Mouse (Mus musculus) E14TG2a.4 (cell line): ENCODE measurements around the gene Edn3.

Experiments used
- CTCF ChIP-seq: conservative IDR thresholded peaks from 2 replicates; pipeline ENCODE4 v1.5.1; 2014; ENCODE audit warnings: low read length
- NANOG ChIP-seq: IDR thresholded peaks from 2 replicates; pipeline ENCODE4 v1.6.1; 2014; ENCODE audit warnings: borderline replicate concordance, low read length, mixed read lengths

DNA sequence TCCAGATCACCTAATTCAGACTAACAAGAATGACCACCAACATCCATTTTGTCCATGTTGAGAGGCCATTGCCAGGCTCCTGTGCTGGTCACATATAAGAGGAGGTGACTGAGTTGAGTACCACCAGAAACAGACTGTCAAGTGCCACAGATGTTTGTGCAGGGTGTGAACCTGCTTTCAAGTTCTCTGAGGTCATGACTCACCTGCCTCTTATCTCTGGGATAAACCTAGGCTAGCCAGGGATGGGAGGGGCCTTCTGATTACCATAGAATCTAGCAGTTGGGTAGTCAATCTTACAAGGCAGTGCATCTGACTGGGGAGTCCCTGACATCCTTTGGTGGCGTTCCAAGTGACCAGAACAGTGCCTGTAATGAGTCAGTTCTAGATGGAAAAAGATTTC, 13.2 kb upstream of the Edn3 start:
- no peak for TF ChIP-seq CTCF
- no peak for TF ChIP-seq NANOG
